ENCODE assay signal across 15 mouse cellular contexts in the genomic region with DNA sequence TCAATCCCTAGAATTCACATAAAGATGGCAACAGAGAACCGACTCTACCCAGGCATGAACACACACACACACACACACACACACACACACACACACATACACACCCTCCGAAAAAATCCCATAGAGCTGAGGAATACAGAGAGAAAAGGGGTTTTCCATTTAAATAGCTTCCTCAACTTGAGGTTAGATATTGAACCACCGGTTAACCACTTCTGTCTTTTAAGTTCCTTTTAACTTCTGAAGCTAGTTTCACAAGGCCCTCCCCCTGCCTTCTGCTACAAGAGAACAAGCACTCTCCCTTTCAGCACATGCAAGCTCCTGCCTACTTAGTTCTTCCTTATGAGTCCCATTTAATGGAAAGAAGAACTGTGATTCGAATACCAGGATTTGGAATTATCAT. TPM values are rescaled to one million over a fixed set of nuclear protein-coding genes. Genes with fewer than 3 reads are reported as not detected.
A peak's percentile ranks its signal among the peaks of the same experiment; 100 is the strongest.
DNase-seq lines count a peak whose midpoint lies in the region; ATAC-seq and TF ChIP-seq lines count a peak whose summit lies in the region.
"Had no signal": no experiment of that assay in that cellular context is flagged by ENCODE, and none has a peak within 500 bp of the region (broad histone marks: within the 10 kb centered on the region; RNA-seq: fewer than 3 reads in every experiment).

No protein-coding gene starts in this region.

- no peak for TF ChIP-seq CTCF in left cerebral cortex, adult 2 months (IDR thresholded peaks at IDR 0.05)

- WGBS in heart, embryonic 13.5 days, result 67% methylated on average over 4 of the region's 4 CpGs
- 80% methylated on average over 4 of the region's 4 CpGs for WGBS in intestine, embryonic 15.5 days

- no peak overlapping the region for H3K4me2 ChIP-seq in heart, embryonic 13.5 days
- H3K4me2 ChIP-seq in intestine, embryonic 15.5 days (replicated peaks), result no peak overlapping the region
- H3K4me2 ChIP-seq: embryonic facial prominence, embryonic 13.5 days; forebrain, embryonic 15.5 days had no signal

- H3K4me1 ChIP-seq in heart, embryonic 13.5 days, result peaks cover 46% of the 10 kb centered on the region
- H3K4me1 ChIP-seq in intestine, embryonic 15.5 days (replicated peaks), result peaks cover 14% of the 10 kb centered on the region

- no peaks in the 10 kb centered on the region for H3K27me3 ChIP-seq in heart, embryonic 13.5 days (replicated peaks)
- no peaks in the 10 kb centered on the region for H3K27me3 ChIP-seq in intestine, embryonic 15.5 days (replicated peaks)
- H3K27me3 ChIP-seq: embryonic facial prominence, embryonic 13.5 days; forebrain, embryonic 15.5 days; neural tube, embryonic 13.5 days had no signal

- no peak overlapping the region for H3K4me3 ChIP-seq in heart, embryonic 13.5 days
- H3K4me3 ChIP-seq in left cerebral cortex, adult 2 months, result no peak overlapping the region
- H3K4me3 ChIP-seq in intestine, embryonic 15.5 days (replicated peaks), result no peak overlapping the region
- H3K4me3 ChIP-seq: embryonic facial prominence, embryonic 13.5 days; forebrain, embryonic 15.5 days; heart, embryonic 10.5 days; neural tube, embryonic 13.5 days had no signal

- ATAC-seq in heart, embryonic 13.5 days (ENCODE audit: extremely low read depth, insufficient number of reproducible peaks, low FRiP score, low TSS enrichment), result no peak
- ATAC-seq in common myeloid progenitor, adult 5-6 weeks (replicated peaks; ENCODE audit: low read depth, poor library complexity, severe bottlenecking), result peak; percentile 57
- no peak for ATAC-seq in intestine, embryonic 15.5 days
- ATAC-seq: forebrain, embryonic 15.5 days had no signal

- H3K9me3 ChIP-seq in heart, embryonic 13.5 days, result no peaks in the 10 kb centered on the region
- no peaks in the 10 kb centered on the region for H3K9me3 ChIP-seq in intestine, embryonic 15.5 days
- H3K9me3 ChIP-seq: embryonic facial prominence, embryonic 13.5 days; forebrain, embryonic 15.5 days; heart, embryonic 10.5 days; neural tube, embryonic 13.5 days had no signal

- intact Hi-C loops in left cerebral cortex, adult 2 months (cut with DNase I), result loop anchor here (5.0 kb wide), 1 partner anchor 128 kb away; a partner anchor contains a TSS

- no peak overlapping the region for H3K27ac ChIP-seq in heart, embryonic 13.5 days (replicated peaks)
- no peak overlapping the region for H3K27ac ChIP-seq in left cerebral cortex, adult 2 months
- H3K27ac ChIP-seq in intestine, embryonic 15.5 days, result no peak overlapping the region
- H3K27ac ChIP-seq: macrophage had no signal

- H3K9ac ChIP-seq in heart, embryonic 13.5 days, result peak overlapping the region; percentile 37; the same call in 1 of the 2 replicates
- H3K9ac ChIP-seq in intestine, embryonic 15.5 days, result no peak overlapping the region
- H3K9ac ChIP-seq: embryonic facial prominence, embryonic 13.5 days; forebrain, embryonic 15.5 days had no signal

- DNase-seq in heart, adult 9 months (ENCODE audit: low spot score in 2 of 2), result no peak
- DNase-seq in 416B (ENCODE audit: low read depth), result peak; percentile 95
- peak; percentile 8 for DNase-seq in spleen, adult 12 weeks (ENCODE audit: low spot score)
- no peak for DNase-seq in left cerebral cortex, adult 2 months (ENCODE audit: extremely low spot score in 1 of 2, low spot score in 2 of 2)
- DNase-seq in kidney, adult 11 months, result no peak
- DNase-seq: cerebellum, adult 11-12 months; left cerebral cortex, postnatal 4 days had no signal

- peaks cover 15% of the 10 kb centered on the region for H3K36me3 ChIP-seq in heart, embryonic 13.5 days
- H3K36me3 ChIP-seq in intestine, embryonic 15.5 days, result no peaks in the 10 kb centered on the region
- H3K36me3 ChIP-seq: forebrain, embryonic 15.5 days; neural tube, embryonic 13.5 days had no signal

RNA-seq across cellular contexts. Expression of a gene that starts 2.0 kb away (rescaled TPM):
- polyA plus RNA-seq in heart, embryonic 13.5 days (2015; fragmentation: Nextera tagmentation; extraction: Ambion mirVana), result 468 and 480 TPM in 2 replicates
- 328 and 339 TPM in 2 replicates for total RNA-seq in common myeloid progenitor, adult 5-6 weeks (2017)
- total RNA-seq in left cerebral cortex, adult 2 months (2021), result 100 to 1,000 TPM; 268 to 283 TPM
- polyA plus RNA-seq in intestine, embryonic 15.5 days (2015; fragmentation: Nextera tagmentation; extraction: Ambion mirVana), result 462 and 512 TPM in 2 replicates

Comparison
In these comparisons a context has a peak if more than half of its experiments do, and no peak if none do; other contexts are left out.
1. DNase-seq: peak in 416B (single experiment) and spleen, adult 12 weeks (single experiment); none in heart, adult 9 months (0 of 2), left cerebral cortex, adult 2 months (0 of 2) and kidney, adult 11 months (single experiment).